Mouse (Mus musculus): ENCODE data around the gene Iqgap2.

- TF ChIP-seq EP300 (IDR thresholded peaks at IDR 0.05; ENCODE audit: low read depth) (no peak), CTCF (IDR thresholded peaks at IDR 0.05; ENCODE audit: low read depth) (no peak)
Measured at GRCm38 (mm10) chr13:95679078-95679477, 212.6 kb downstream of the Iqgap2 start.

All from liver, postnatal 0 days (tissue).